Mouse (Mus musculus): ENCODE results near the gene Qrsl1. TPM values are rescaled to one million over a fixed set of nuclear protein-coding genes. Genes with fewer than 3 reads are reported as not detected.

The Qrsl1 gene
- polyA plus RNA-seq, 1 experiment from 2014 or later: 25.2 TPM

DNA sequence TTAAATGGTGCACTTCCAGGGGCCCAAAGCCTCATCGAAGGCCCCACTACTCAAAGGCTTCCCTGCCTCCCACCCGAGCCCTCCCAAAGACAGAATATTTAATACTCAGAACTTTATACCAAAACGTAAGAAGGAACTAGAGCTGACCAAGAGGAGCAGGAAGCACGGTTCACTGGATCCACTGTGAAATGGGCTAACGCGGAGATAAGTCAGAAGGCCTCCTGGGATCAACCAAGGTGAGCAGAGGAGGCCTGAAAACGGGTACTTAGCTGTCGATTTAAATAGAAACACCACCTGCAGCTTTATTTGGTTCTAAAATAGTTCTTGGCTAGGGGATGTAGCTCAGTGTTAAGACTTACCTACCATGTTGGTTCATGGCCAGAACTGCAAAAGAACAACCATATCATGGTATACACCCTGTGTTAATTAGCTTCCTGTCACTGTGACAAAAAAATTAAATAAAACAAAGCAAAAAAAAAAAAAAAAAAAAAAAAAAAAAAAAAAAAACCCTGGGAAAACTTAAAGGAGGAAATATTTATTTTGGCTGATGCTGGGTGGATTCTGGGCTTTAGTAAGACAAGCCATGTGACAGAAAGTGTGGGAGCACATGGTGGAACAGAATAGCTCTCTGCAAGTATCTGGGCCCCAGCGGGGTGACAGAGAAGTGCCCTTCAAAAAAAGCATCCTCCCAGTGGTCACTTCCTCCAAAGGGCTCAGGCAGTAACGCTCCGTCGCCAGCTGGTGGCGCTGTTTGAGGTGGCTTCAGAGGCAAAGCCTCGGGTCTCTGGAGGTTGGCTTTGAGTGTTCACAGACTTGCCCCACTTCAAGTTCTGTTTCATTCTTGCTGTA is 74.5 kb downstream of the Qrsl1 start:
- WGBS: 80% methylated on average over 14 of the region's 14 CpGs
- Histone ChIP-seq H3K9me3 (peaks cover 6% of the 10 kb centered on the region), H3K4me2 (replicated peaks) (no peak overlapping the region), H3K9ac (no peak overlapping the region), H3K27me3 (no peaks in the 10 kb centered on the region), H3K4me3 (no peak overlapping the region), H3K27ac (no peak overlapping the region), H3K4me1 (peaks cover 15% of the 10 kb centered on the region; the same call in 1 of the 2 replicates), H3K36me3 (no peaks in the 10 kb centered on the region)
- ATAC-seq (ENCODE audit: insufficient number of reproducible peaks, insufficient read depth, low FRiP score, low TSS enrichment): no peak

GRCm38 (mm10) chr10:43825696-43826095 is 75.8 kb downstream of the Qrsl1 start:
- 94% methylated on average over 6 of the region's 6 CpGs for WGBS
- Histone ChIP-seq H3K27ac (no peak overlapping the region), H3K4me2 (replicated peaks) (no peak overlapping the region), H3K4me3 (no peak overlapping the region), H3K36me3 (no peaks in the 10 kb centered on the region), H3K4me1 (peaks cover 8% of the 10 kb centered on the region; the same call in 1 of the 2 replicates), H3K9ac (no peak overlapping the region), H3K27me3 (no peaks in the 10 kb centered on the region), H3K9me3 (peaks cover 6% of the 10 kb centered on the region)
- ATAC-seq (ENCODE audit: insufficient number of reproducible peaks, insufficient read depth, low FRiP score, low TSS enrichment): no peak

- Histone ChIP-seq H3K36me3 (no peaks in the 10 kb centered on the region), H3K4me2 (replicated peaks) (no peak overlapping the region), H3K27ac (no peak overlapping the region), H3K4me3 (no peak overlapping the region), H3K9me3 (peaks cover 6% of the 10 kb centered on the region), H3K27me3 (no peaks in the 10 kb centered on the region), H3K9ac (no peak overlapping the region), H3K4me1 (no peaks in the 10 kb centered on the region)
- 93% methylated on average over 3 of the region's 3 CpGs for WGBS
- ATAC-seq (ENCODE audit: insufficient number of reproducible peaks, insufficient read depth, low FRiP score, low TSS enrichment): no peak
These were observed 76.8 kb downstream of the Qrsl1 start for GRCm38 (mm10) chr10:43824713-43825112.

Other genes with a start within 250 kb of the Qrsl1 start
- gene Rtn4ip1, start 62 bp upstream of the Qrsl1 start, polyA plus RNA-seq (2016; fragmentation: Nextera tagmentation; extraction: Ambion mirVana): 15.8 and 16.2 TPM in 2 replicates
- gene Crybg1, start 247.1 kb upstream of the Qrsl1 start, polyA plus RNA-seq (2016; fragmentation: Nextera tagmentation; extraction: Ambion mirVana): 0.79 and 0.95 TPM in 2 replicates